32 mouse cellular contexts compared by ENCODE assay signal in genomic region chr7:92705534-92705933, GRCm38 (mm10).
"Had no signal": no experiment of that assay in that cellular context is flagged by ENCODE, and none has a peak within 500 bp of the region (broad histone marks: within the 10 kb centered on the region; RNA-seq: fewer than 3 reads in every experiment).

No protein-coding gene starts in this region.

- H3K36me3 ChIP-seq: heart, embryonic 10.5 days; heart, embryonic 12.5 days; heart, embryonic 13.5 days; heart, embryonic 15.5 days; hindbrain, embryonic 12.5 days; hindbrain, embryonic 13.5 days; hindbrain, embryonic 15.5 days; intestine, embryonic 15.5 days; kidney, embryonic 15.5 days had no signal

- H3K27ac ChIP-seq: heart, embryonic 10.5 days; heart, embryonic 13.5 days; heart, embryonic 15.5 days; hindbrain, embryonic 12.5 days; hindbrain, embryonic 13.5 days; hindbrain, embryonic 14.5 days; hindbrain, embryonic 15.5 days; hindbrain, postnatal 0 days; intestine, embryonic 15.5 days; kidney, embryonic 15.5 days; kidney, postnatal 0 days; layer of hippocampus, adult 2 months had no signal

- DNase-seq: heart, postnatal 10 days; heart, postnatal 14 days; heart, postnatal 36 days; heart, postnatal 4 days; kidney, adult 11 months; kidney, adult 18-20 months; kidney, adult 8-10 months; kidney, adult 9 months; kidney, postnatal 10 days; kidney, postnatal 14 days; kidney, postnatal 25 days; kidney, postnatal 4 days; layer of hippocampus, adult 9-11 months; layer of hippocampus, postnatal 36 days had no signal

- H3K9ac ChIP-seq: heart, embryonic 12.5 days; heart, embryonic 13.5 days; heart, embryonic 15.5 days; hindbrain, embryonic 12.5 days; hindbrain, embryonic 13.5 days; hindbrain, embryonic 14.5 days; hindbrain, embryonic 15.5 days; intestine, embryonic 15.5 days; kidney, embryonic 15.5 days had no signal

- H3K9me3 ChIP-seq: heart, embryonic 10.5 days; heart, embryonic 12.5 days; heart, embryonic 13.5 days; heart, embryonic 15.5 days; hindbrain, embryonic 12.5 days; hindbrain, embryonic 13.5 days; hindbrain, embryonic 15.5 days; intestine, embryonic 15.5 days; kidney, embryonic 15.5 days had no signal

- ATAC-seq: hindbrain, embryonic 16.5 days; hindbrain, postnatal 0 days; inflammation-experienced regulatory T-cells, adult 6 months; intestine, embryonic 15.5 days; intestine, embryonic 16.5 days; intestine, postnatal 0 days had no signal

- H3K4me1 ChIP-seq: heart, embryonic 15.5 days; hindbrain, embryonic 12.5 days; hindbrain, embryonic 15.5 days; intestine, embryonic 15.5 days; kidney, embryonic 15.5 days had no signal

- H3K4me2 ChIP-seq: heart, embryonic 11.5 days; heart, embryonic 12.5 days; heart, embryonic 13.5 days; heart, embryonic 15.5 days; hindbrain, embryonic 12.5 days; hindbrain, embryonic 13.5 days; hindbrain, embryonic 14.5 days; hindbrain, embryonic 15.5 days; intestine, embryonic 15.5 days; kidney, embryonic 15.5 days had no signal

- H3K4me3 ChIP-seq: heart, embryonic 10.5 days; heart, embryonic 12.5 days; heart, embryonic 13.5 days; heart, embryonic 15.5 days; hindbrain, embryonic 12.5 days; hindbrain, embryonic 13.5 days; hindbrain, embryonic 15.5 days; intestine, embryonic 15.5 days; kidney, embryonic 15.5 days; layer of hippocampus, adult 2 months had no signal

- H3K27me3 ChIP-seq: heart, embryonic 12.5 days; heart, embryonic 13.5 days; heart, embryonic 15.5 days; hindbrain, embryonic 12.5 days; hindbrain, embryonic 13.5 days; hindbrain, embryonic 15.5 days; intestine, embryonic 15.5 days; kidney, embryonic 15.5 days had no signal
